Mouse (Mus musculus): ENCODE measurements around the gene Ptch2.

DNA sequence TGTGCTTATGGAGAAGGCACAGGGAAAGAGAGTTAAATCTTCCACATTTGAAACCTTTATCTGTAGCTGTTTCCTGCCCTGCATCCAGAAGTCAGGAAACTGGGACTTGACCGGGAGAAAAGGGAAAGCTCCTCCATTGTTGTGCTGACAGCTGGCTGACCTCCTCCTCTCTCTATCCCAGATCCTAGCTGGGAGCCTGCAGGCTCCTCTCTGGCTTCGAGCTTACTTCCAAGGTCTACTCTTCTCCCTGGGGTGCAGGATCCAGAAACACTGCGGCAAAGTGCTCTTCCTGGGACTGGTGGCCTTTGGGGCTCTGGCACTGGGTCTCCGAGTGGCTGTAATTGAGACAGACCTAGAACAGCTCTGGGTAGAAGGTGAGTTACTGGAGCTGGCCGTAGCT, 791 bp downstream of the Ptch2 start:
- no peak for TF ChIP-seq CTCF (IDR thresholded peaks at IDR 0.05; ENCODE audit: control insufficient read depth, insufficient read depth, low read length)
- no peak for TF ChIP-seq POLR2A (IDR thresholded peaks at IDR 0.05; ENCODE audit: borderline replicate concordance, control insufficient read depth, low read depth, low read length)
